In genomic region chr4:43964326-43964833, GRCm38 (mm10) we compare ENCODE assay signal across 9 mouse cellular contexts. TPM values are rescaled to one million over a fixed set of nuclear protein-coding genes. Genes with fewer than 3 reads are reported as not detected.
DNase-seq lines count a peak whose midpoint lies in the region; ATAC-seq and TF ChIP-seq lines count a peak whose summit lies in the region.
"Had no signal": no experiment of that assay in that cellular context is flagged by ENCODE, and none has a peak within 500 bp of the region (broad histone marks: within the 10 kb centered on the region; RNA-seq: fewer than 3 reads in every experiment).

No protein-coding gene starts in this region.

- no peak for TF ChIP-seq POLR2A in heart, adult 2 months (IDR thresholded peaks at IDR 0.05; ENCODE audit: insufficient read depth, low read depth, low read length)
- TF ChIP-seq POLR2A in embryonic fibroblast, embryonic 13.5 days (IDR thresholded peaks at IDR 0.05; ENCODE audit: low read depth, low read length) = no peak
- no peak for TF ChIP-seq POLR2A in small intestine, adult 2 months (IDR thresholded peaks at IDR 0.05; ENCODE audit: low read depth, low read length)

- peak overlapping the region; percentile 82 for H3K4me2 ChIP-seq in liver, embryonic 11.5 days
- no peak overlapping the region for H3K4me2 ChIP-seq in hindbrain, embryonic 12.5 days (replicated peaks)

- no peak for TF ChIP-seq CTCF in heart, adult 2 months (IDR thresholded peaks at IDR 0.05)
- no peak for TF ChIP-seq CTCF in embryonic fibroblast, embryonic 13.5 days (IDR thresholded peaks at IDR 0.05; ENCODE audit: borderline replicate concordance, insufficient read depth, low read length)
- TF ChIP-seq CTCF in small intestine, adult 2 months (IDR thresholded peaks at IDR 0.05; ENCODE audit: extremely low read depth, insufficient read length, insufficient replicate concordance, low read depth, low read length) = no peak

- H3K9me3 ChIP-seq in liver, embryonic 11.5 days (ENCODE audit: control insufficient read depth, low read length) = no peaks in the 10 kb centered on the region
- H3K9me3 ChIP-seq in hindbrain, embryonic 12.5 days (replicated peaks) = no peaks in the 10 kb centered on the region

- H3K79me2 ChIP-seq in heart, adult 2 months (replicated peaks; ENCODE audit: control insufficient read depth, insufficient read depth, low read length) = no peaks in the 10 kb centered on the region

- 39% methylated on average over 2 of the region's 2 CpGs for WGBS in heart, adult 2 months
- 30% methylated on average over 2 of the region's 2 CpGs for WGBS in liver, embryonic 11.5 days
- 15% methylated on average over 2 of the region's 2 CpGs for WGBS in small intestine, adult 2 months
- WGBS in hindbrain, embryonic 12.5 days = 46% methylated on average over 2 of the region's 2 CpGs

- peaks cover 7% of the 10 kb centered on the region for H3K4me1 ChIP-seq in heart, adult 2 months (ENCODE audit: control insufficient read depth, insufficient read depth, low read length)
- H3K4me1 ChIP-seq in embryonic fibroblast, embryonic 13.5 days (ENCODE audit: control insufficient read depth, insufficient read depth, low read length) = peaks cover 29% of the 10 kb centered on the region
- H3K4me1 ChIP-seq in liver, embryonic 11.5 days (replicated peaks; ENCODE audit: control insufficient read depth, insufficient read depth, low read length) = peaks cover 84% of the 10 kb centered on the region
- H3K4me1 ChIP-seq in small intestine, adult 2 months (ENCODE audit: control insufficient read depth, insufficient read depth, insufficient read length, low read length) = peaks cover 41% of the 10 kb centered on the region
- H3K4me1 ChIP-seq in hindbrain, embryonic 12.5 days = peaks cover 28% of the 10 kb centered on the region

- intact Hi-C loops in heart, adult 2 months (cut with DNase I) = loop anchor here (5.0 kb wide), 1 partner anchor 37 kb away; no protein-coding TSS in a partner anchor

- ATAC-seq in liver, embryonic 11.5 days (replicated peaks; ENCODE audit: low FRiP score) = peak; percentile 88
- no peak for ATAC-seq in hindbrain, embryonic 12.5 days (ENCODE audit: low FRiP score)

- no peak overlapping the region for H3K4me3 ChIP-seq in heart, adult 2 months
- H3K4me3 ChIP-seq in embryonic fibroblast, embryonic 13.5 days (ENCODE audit: insufficient read depth, low read length) = no peak overlapping the region
- H3K4me3 ChIP-seq in liver, embryonic 11.5 days (ENCODE audit: low read depth, low read length) = peak overlapping the region; percentile 35
- no peak overlapping the region for H3K4me3 ChIP-seq in small intestine, adult 2 months (ENCODE audit: low read depth, low read length)
- no peak overlapping the region for H3K4me3 ChIP-seq in hindbrain, embryonic 12.5 days

- H3K27ac ChIP-seq in heart, adult 2 months = peak overlapping the region; percentile 34
- peak overlapping the region; percentile 63 for H3K27ac ChIP-seq in embryonic fibroblast, embryonic 13.5 days (ENCODE audit: insufficient read depth, low read length)
- peak overlapping the region; percentile 94 for H3K27ac ChIP-seq in liver, embryonic 11.5 days (ENCODE audit: low read depth, low read length)
- peak overlapping the region; percentile 78 for H3K27ac ChIP-seq in small intestine, adult 2 months (ENCODE audit: insufficient read depth, low read depth, low read length)
- no peak overlapping the region for H3K27ac ChIP-seq in hindbrain, embryonic 12.5 days

- H3K9ac ChIP-seq in heart, adult 2 months (ENCODE audit: low read depth, low read length) = no peak overlapping the region
- H3K9ac ChIP-seq in liver, embryonic 11.5 days (ENCODE audit: low read depth, low read length) = peak overlapping the region; percentile 64
- H3K9ac ChIP-seq in hindbrain, embryonic 12.5 days = no peak overlapping the region

- no peaks in the 10 kb centered on the region for H3K36me3 ChIP-seq in heart, adult 2 months (ENCODE audit: control insufficient read depth, insufficient read depth, low read length)
- H3K36me3 ChIP-seq in liver, embryonic 11.5 days (ENCODE audit: control insufficient read depth, insufficient read depth, low read length) = no peaks in the 10 kb centered on the region
- no peaks in the 10 kb centered on the region for H3K36me3 ChIP-seq in small intestine, adult 2 months (ENCODE audit: control insufficient read depth, insufficient read depth, low read length)
- H3K36me3 ChIP-seq in hindbrain, embryonic 12.5 days = no peaks in the 10 kb centered on the region

- peak in 1 of 2 experiments; percentile 46 for DNase-seq in heart, adult 2 months
- no peak for DNase-seq in heart, postnatal 4 days
- DNase-seq in liver, embryonic 11.5 days (ENCODE audit: low spot score) = peak; percentile 58
- no peak for DNase-seq in ovary, postnatal 10 days (ENCODE audit: low spot score)
- DNase-seq in embryo, embryonic 10 days (ENCODE audit: low spot score) = no peak

- no peak for TF ChIP-seq EP300 in heart, adult 2 months (IDR thresholded peaks at IDR 0.05; ENCODE audit: insufficient read depth, low read depth, low read length)

- no peaks in the 10 kb centered on the region for H3K27me3 ChIP-seq in heart, adult 2 months (ENCODE audit: control insufficient read depth, insufficient read depth, low read length)
- H3K27me3 ChIP-seq in liver, embryonic 11.5 days (replicated peaks; ENCODE audit: control insufficient read depth, insufficient read depth, low read length) = no peaks in the 10 kb centered on the region
- H3K27me3 ChIP-seq in small intestine, adult 2 months (ENCODE audit: control insufficient read depth, insufficient read depth, low read length) = no peaks in the 10 kb centered on the region
- peaks cover 3% of the 10 kb centered on the region; the same call in 1 of the 2 replicates for H3K27me3 ChIP-seq in hindbrain, embryonic 12.5 days

RNA-seq across cellular contexts. Expression of gene Glipr2, which starts 7.2 kb away (rescaled TPM):
- 1 to 10 TPM; 2.1 to 5.3 TPM for total RNA-seq in heart, adult 2 months (2021)
- 5.2 and 6.9 TPM in 2 replicates for polyA plus RNA-seq in heart, adult 2 months (2012; rRNA removed)
- total RNA-seq in heart, postnatal 4 days (2021) = 10 to 100 TPM; 31.0 to 32.9 TPM
- 177 and 225 TPM in 2 replicates for polyA plus RNA-seq in embryonic fibroblast, embryonic 13.5 days (2011; ENCODE audit: insufficient read length, low read depth, missing spikeins)
- polyA plus RNA-seq in liver, embryonic 11.5 days (2014; fragmentation: Nextera tagmentation; extraction: Ambion mirVana) = 71.4 and 81.6 TPM in 2 replicates
- polyA plus RNA-seq in small intestine, adult 2 months (2012; rRNA removed) = 3.2 and 9.7 TPM in 2 replicates
- 94.2 and 104 TPM in 2 replicates for polyA plus RNA-seq in hindbrain, embryonic 12.5 days (2016; fragmentation: Nextera tagmentation; extraction: Ambion mirVana)

RNA-seq across cellular contexts. Expression of gene Ccin, which starts 18.9 kb away (rescaled TPM):
- total RNA-seq in heart, adult 2 months (2021) = not detected
- 0.15 and 0.16 TPM in 2 replicates for polyA plus RNA-seq in heart, adult 2 months (2012; rRNA removed)
- under 1 TPM; 0.26 to 0.47 TPM for total RNA-seq in heart, postnatal 4 days (2021)
- 0.25 and 0.26 TPM in 2 replicates for polyA plus RNA-seq in embryonic fibroblast, embryonic 13.5 days (2011; ENCODE audit: insufficient read length, low read depth, missing spikeins)
- not detected in 2 replicates for polyA plus RNA-seq in liver, embryonic 11.5 days (2014; fragmentation: Nextera tagmentation; extraction: Ambion mirVana)
- not detected in 2 replicates for polyA plus RNA-seq in small intestine, adult 2 months (2012; rRNA removed)
- polyA plus RNA-seq in hindbrain, embryonic 12.5 days (2016; fragmentation: Nextera tagmentation; extraction: Ambion mirVana) = not detected in 2 replicates
- polyA plus RNA-seq: neural tube, embryonic 14.5 days had no signal

RNA-seq across cellular contexts. Expression of gene Clta, which starts 39.9 kb away (rescaled TPM):
- total RNA-seq in heart, adult 2 months (2021) = 10 to 100 TPM; 75.8 to 78.6 TPM
- 64.6 and 68.4 TPM in 2 replicates for polyA plus RNA-seq in heart, adult 2 months (2012; rRNA removed)
- 100 to 1,000 TPM; 108 TPM for total RNA-seq in heart, postnatal 4 days (2021)
- 248 and 249 TPM in 2 replicates for polyA plus RNA-seq in embryonic fibroblast, embryonic 13.5 days (2011; ENCODE audit: insufficient read length, low read depth, missing spikeins)
- 215 and 216 TPM in 2 replicates for polyA plus RNA-seq in liver, embryonic 11.5 days (2014; fragmentation: Nextera tagmentation; extraction: Ambion mirVana)
- polyA plus RNA-seq in small intestine, adult 2 months (2012; rRNA removed) = 119 and 280 TPM in 2 replicates
- 266 and 282 TPM in 2 replicates for polyA plus RNA-seq in hindbrain, embryonic 12.5 days (2016; fragmentation: Nextera tagmentation; extraction: Ambion mirVana)
